Mouse (Mus musculus) hindbrain, embryonic 13.5 days (tissue): ENCODE results near the gene Zfp563. TPM values are rescaled to one million over a fixed set of nuclear protein-coding genes. Genes with fewer than 3 reads are reported as not detected.
A peak's percentile ranks its signal among the peaks of the same experiment; 100 is the strongest.

Source experiments
- ATAC-seq: fragments of 200-750 bp; cut with Nextera tagmentation; 2 replicates; pipeline ENCODE4 v1.8.0; 2017; ENCODE audit warnings: moderate TSS enrichment; ENCODE audit not compliant: low FRiP score
- H3K27ac ChIP-seq: fragments of 300-500 bp; sonication (generic); 2 replicates; pipeline ENCODE4 v1.5.1; 2015; ENCODE audit warnings: inconsistent platforms, mild to moderate bottlenecking, moderate library complexity
- H3K27me3 ChIP-seq: fragments of 300-500 bp; sonication (generic); 2 replicates; pipeline ENCODE4 v1.6.1; 2015; ENCODE audit warnings: mild to moderate bottlenecking, inconsistent platforms
- H3K36me3 ChIP-seq: fragments of 300-500 bp; sonication (generic); 2 replicates; pipeline ENCODE4 v1.6.1; 2015; ENCODE audit warnings: mild to moderate bottlenecking, inconsistent platforms
- H3K4me1 ChIP-seq: fragments of 300-500 bp; sonication (generic); replicated peaks from 2 replicates; pipeline ENCODE4 v1.6.1; 2015; ENCODE audit warnings: inconsistent platforms
- H3K4me2 ChIP-seq: fragments of 300-500 bp; sonication (generic); 2 replicates; pipeline ENCODE4 v1.6.1; 2015; ENCODE audit warnings: inconsistent platforms, mild to moderate bottlenecking, moderate library complexity
- H3K4me3 ChIP-seq: fragments of 300-500 bp; sonication (generic); 2 replicates; pipeline ENCODE4 v1.5.1; 2015; ENCODE audit warnings: mild to moderate bottlenecking, inconsistent platforms
- H3K9ac ChIP-seq: fragments of 300-500 bp; sonication (generic); 2 replicates; pipeline ENCODE4 v1.6.1; 2015; ENCODE audit warnings: mild to moderate bottlenecking, inconsistent platforms
- H3K9me3 ChIP-seq: fragments of 300-500 bp; sonication (generic); 2 replicates; pipeline ENCODE4 v1.6.1; 2016; ENCODE audit warnings: inconsistent platforms
- WGBS: fragments of 180-500 bp; shearing (Covaris S2); methylation state at CpG from one replicate; pipeline ENCODE4 v1.1.7; 2015; 5-methylcytosine and 5-hydroxymethylcytosine counted together
- polyA plus RNA-seq: library from polyadenylated mRNA; unstranded; fragments of >200 nt; fragmentation: Nextera tagmentation; extraction: Ambion mirVana; gene quantifications from 2 replicates; pipeline ENCODE4 v1.2.1, GENCODE M21; 2015

Zfp563 gene
- 21.4 and 23.8 TPM in 2 replicates for polyA plus RNA-seq

- no peaks in the 10 kb centered on the region for H3K9me3 ChIP-seq
- no peaks in the 10 kb centered on the region for H3K36me3 ChIP-seq
- H3K9ac ChIP-seq = peak within 1 kb of the TSS; percentile 77
- peaks cover 6% of the 10 kb centered on the region; the same call in 1 of the 2 replicates for H3K27me3 ChIP-seq
- peak within 1 kb of the TSS; percentile 60 for H3K4me3 ChIP-seq
- 6% methylated on average over 34 of the region's 34 CpGs for WGBS
- peak; percentile 92 for ATAC-seq
- peak within 1 kb of the TSS; percentile 90 for H3K27ac ChIP-seq
- H3K4me1 ChIP-seq = peaks cover 18% of the 10 kb centered on the region
- peak within 1 kb of the TSS; percentile 67 for H3K4me2 ChIP-seq
Measured at GRCm38 (mm10) chr17:33089220-33089949, at the start of gene Zfp563. Zfp563 (plus strand) TSS chr17:33089310.

- no peak for ATAC-seq
- Histone ChIP-seq H3K4me1 (no peaks in the 10 kb centered on the region), H3K4me2 (no peak overlapping the region), H3K27ac (no peak overlapping the region), H3K9ac (no peak overlapping the region), H3K9me3 (no peaks in the 10 kb centered on the region), H3K4me3 (no peak overlapping the region), H3K27me3 (no peaks in the 10 kb centered on the region), H3K36me3 (no peaks in the 10 kb centered on the region)
- 4% methylated on average over 1 of the region's 1 CpGs for WGBS
Measured at GRCm38 (mm10) chr17:33058791-33059190, 30.3 kb upstream of the Zfp563 start.

- H3K4me1 ChIP-seq = no peaks in the 10 kb centered on the region
- 0% methylated on average over 1 of the region's 1 CpGs for WGBS
- no peak overlapping the region for H3K9ac ChIP-seq
- H3K27ac ChIP-seq = no peak overlapping the region
- H3K4me3 ChIP-seq = no peak overlapping the region
- 0 out of 2 replicates have a peak, but pooled peaks cover 6% of the 10 kb centered on the region for H3K27me3 ChIP-seq
- ATAC-seq = no peak
- no peaks in the 10 kb centered on the region for H3K36me3 ChIP-seq
- H3K9me3 ChIP-seq = no peaks in the 10 kb centered on the region
- no peak overlapping the region for H3K4me2 ChIP-seq
Measured at GRCm38 (mm10) chr17:33063001-33063400, 26.1 kb upstream of the Zfp563 start.

GRCm38 (mm10) chr17:33067958-33068357 lies 21.2 kb upstream of the Zfp563 start, which contains the start of gene 4921501E09Rik:
4921501E09Rik (minus strand) TSS chr17:33068058.
- Histone ChIP-seq H3K4me2 (no peak within 1 kb of the TSS), H3K9me3 (no peaks in the 10 kb centered on the region), H3K36me3 (no peaks in the 10 kb centered on the region), H3K4me3 (no peak within 1 kb of the TSS), H3K27ac (no peak within 1 kb of the TSS), H3K27me3 (0 out of 2 replicates have a peak, but pooled peaks cover 6% of the 10 kb centered on the region), H3K4me1 (no peaks in the 10 kb centered on the region), H3K9ac (no peak within 1 kb of the TSS)
- WGBS = 52% methylated on average over 1 of the region's 1 CpGs
- no peak for ATAC-seq

GRCm38 (mm10) chr17:33091630-33092029 lies 2.5 kb downstream of the Zfp563 start:
- ATAC-seq = no peak
- Histone ChIP-seq H3K36me3 (peaks cover 8% of the 10 kb centered on the region), H3K27me3 (peaks cover 1% of the 10 kb centered on the region; the same call in 1 of the 2 replicates), H3K9ac (no peak overlapping the region), H3K4me3 (peak overlapping the region; percentile 71; the same call in 1 of the 2 replicates), H3K4me1 (peaks cover 23% of the 10 kb centered on the region), H3K4me2 (peak overlapping the region; percentile 70), H3K9me3 (no peaks in the 10 kb centered on the region), H3K27ac (peak overlapping the region; percentile 89; the same call in 1 of the 2 replicates)
- 64% methylated on average over 1 of the region's 1 CpGs for WGBS

GRCm38 (mm10) chr17:33092391-33093193 lies 3.5 kb downstream of the Zfp563 start:
- no peaks in the 10 kb centered on the region for H3K9me3 ChIP-seq
- ATAC-seq = peak; percentile 72
- 3% methylated on average over 31 of the region's 31 CpGs for WGBS

GRCm38 (mm10) chr17:33097396-33097795 lies 8.3 kb downstream of the Zfp563 start:
- Histone ChIP-seq H3K9me3 (no peaks in the 10 kb centered on the region), H3K36me3 (peaks cover 8% of the 10 kb centered on the region)
- WGBS = 95% methylated on average over 2 of the region's 2 CpGs

More at GRCm38 (mm10) chr17:33092391-33093193, 3.5 kb downstream of the Zfp563 start:
- peak overlapping the region; percentile 70 for H3K4me2 ChIP-seq
- H3K36me3 ChIP-seq = peaks cover 8% of the 10 kb centered on the region
- peak overlapping the region; percentile 82 for H3K9ac ChIP-seq
- H3K27ac ChIP-seq = peak overlapping the region; percentile 89
- H3K4me3 ChIP-seq = peak overlapping the region; percentile 71
- no peaks in the 10 kb centered on the region for H3K27me3 ChIP-seq
- peaks cover 23% of the 10 kb centered on the region for H3K4me1 ChIP-seq

GRCm38 (mm10) chr17:33124546-33124945 lies 35.4 kb downstream of the Zfp563 start:
- Histone ChIP-seq H3K27ac (no peak overlapping the region), H3K9me3 (no peaks in the 10 kb centered on the region; the same call in 1 of the 2 replicates), H3K9ac (no peak overlapping the region), H3K4me1 (no peaks in the 10 kb centered on the region), H3K4me3 (no peak overlapping the region), H3K36me3 (no peaks in the 10 kb centered on the region), H3K4me2 (no peak overlapping the region), H3K27me3 (no peaks in the 10 kb centered on the region)
- ATAC-seq = no peak

More at GRCm38 (mm10) chr17:33097396-33097795, 8.3 kb downstream of the Zfp563 start:
- Histone ChIP-seq H3K4me3 (no peak overlapping the region), H3K4me1 (peaks cover 16% of the 10 kb centered on the region), H3K27ac (no peak overlapping the region), H3K27me3 (no peaks in the 10 kb centered on the region), H3K9ac (no peak overlapping the region), H3K4me2 (no peak overlapping the region)
- no peak for ATAC-seq

GRCm38 (mm10) chr17:33126257-33126656 lies 37.1 kb downstream of the Zfp563 start:
- H3K4me3 ChIP-seq = no peak overlapping the region
- H3K4me2 ChIP-seq = no peak overlapping the region
- no peak overlapping the region for H3K27ac ChIP-seq
- no peak overlapping the region for H3K9ac ChIP-seq
- H3K36me3 ChIP-seq = no peaks in the 10 kb centered on the region
- ATAC-seq = no peak
- H3K9me3 ChIP-seq = no peaks in the 10 kb centered on the region
- H3K27me3 ChIP-seq = no peaks in the 10 kb centered on the region
- 63% methylated on average over 2 of the region's 2 CpGs for WGBS
- no peaks in the 10 kb centered on the region for H3K4me1 ChIP-seq

GRCm38 (mm10) chr17:33139261-33139820 lies 50.2 kb downstream of the Zfp563 start, which contains the start of gene Morc2b:
Morc2b (minus strand) TSS chr17:33139683.
- Histone ChIP-seq H3K27me3 (peaks cover 4% of the 10 kb centered on the region; the same call in 1 of the 2 replicates), H3K9ac (no peak within 1 kb of the TSS), H3K4me3 (no peak within 1 kb of the TSS), H3K27ac (no peak within 1 kb of the TSS), H3K9me3 (peaks cover 15% of the 10 kb centered on the region), H3K4me2 (no peak within 1 kb of the TSS), H3K36me3 (no peaks in the 10 kb centered on the region), H3K4me1 (no peaks in the 10 kb centered on the region)
- 82% methylated on average over 18 of the region's 18 CpGs for WGBS
- no peak for ATAC-seq
